Mouse (Mus musculus) small intestine, adult 2 months (tissue): ENCODE data around the gene Cenpt. TPM values are rescaled to one million over a fixed set of nuclear protein-coding genes. Genes with fewer than 3 reads are reported as not detected.
A peak's percentile ranks its signal among the peaks of the same experiment; 100 is the strongest.

Experiments used
- H3K27ac ChIP-seq: fragments of 200-500 bp; 2 replicates; pipeline ENCODE4 v1.5.1; 2012; ENCODE audit warnings: low read depth, low read length, control low read depth, inconsistent platforms; ENCODE audit not compliant: insufficient read depth
- H3K27me3 ChIP-seq: fragments of 200-500 bp; 2 replicates; pipeline ENCODE4 v1.6.1; 2012; ENCODE audit warnings: mild to moderate bottlenecking, moderate library complexity, low read length, inconsistent platforms; ENCODE audit not compliant: control insufficient read depth, insufficient read depth
- H3K36me3 ChIP-seq: fragments of 200-500 bp; 2 replicates; pipeline ENCODE4 v1.6.1; 2012; ENCODE audit warnings: mild to moderate bottlenecking, low read length, control low read depth, inconsistent platforms; ENCODE audit not compliant: control insufficient read depth, insufficient read depth
- H3K4me1 ChIP-seq: fragments of 200-500 bp; 2 replicates; pipeline ENCODE4 v1.6.1; 2012; ENCODE audit warnings: low read length, inconsistent platforms, mixed read lengths; ENCODE audit not compliant: control insufficient read depth, insufficient read depth, insufficient read length
- H3K4me3 ChIP-seq: fragments of 200-500 bp; 2 replicates; pipeline ENCODE4 v1.5.1; 2012; ENCODE audit warnings: low read depth, mild to moderate bottlenecking, control low read depth, inconsistent platforms, low read length, moderate library complexity
- CTCF ChIP-seq: fragments of 200-500 bp; IDR thresholded peaks from 2 replicates; pipeline ENCODE4 v1.5.1; 2012; ENCODE audit warnings: low read depth, mild to moderate bottlenecking, control low read depth, inconsistent platforms, low read length, moderate library complexity, mixed read lengths; ENCODE audit not compliant: insufficient replicate concordance, insufficient read length; ENCODE audit errors: extremely low read depth
- POLR2A ChIP-seq: fragments of 200-500 bp; IDR thresholded peaks from 2 replicates; pipeline ENCODE4 v1.6.1; 2012; ENCODE audit warnings: low read depth, mild to moderate bottlenecking, control low read depth, inconsistent platforms, low read length, moderate library complexity
- WGBS: fragments of 180-500 bp; shearing (Covaris S2); methylation state at CpG from one replicate; pipeline ENCODE4 v1.1.7; 2018; 5-methylcytosine and 5-hydroxymethylcytosine counted together
- polyA plus RNA-seq: library from polyadenylated mRNA; depleted of rRNA; stranded (reverse); fragments of >200 nt; gene quantifications from 2 replicates; pipeline ENCODE4 v1.2.3, GENCODE M21; 2012; rRNA removed

The Cenpt gene
- polyA plus RNA-seq, 1 experiment = 9.7 TPM

- no peak overlapping the region for H3K27ac ChIP-seq
- 72% methylated on average over 7 of the region's 7 CpGs for WGBS
- H3K36me3 ChIP-seq = peaks cover 8% of the 10 kb centered on the region
- H3K27me3 ChIP-seq = no peaks in the 10 kb centered on the region
- no peak overlapping the region for H3K4me3 ChIP-seq
- TF ChIP-seq CTCF = no peak
- TF ChIP-seq POLR2A = no peak
- H3K4me1 ChIP-seq = no peaks in the 10 kb centered on the region
Measured at GRCm38 (mm10) chr8:105804797-105805196, 48.3 kb downstream of the Cenpt start.

GRCm38 (mm10) chr8:105801153-105801904 is 51.7 kb downstream of the Cenpt start:
- H3K4me1 ChIP-seq = peaks cover 9% of the 10 kb centered on the region; the same call in 1 of the 2 replicates
- peaks cover 8% of the 10 kb centered on the region for H3K36me3 ChIP-seq
- 88% methylated on average over 6 of the region's 6 CpGs for WGBS
- no peak overlapping the region for H3K27ac ChIP-seq
- TF ChIP-seq CTCF (no peak), POLR2A (no peak)
- H3K4me3 ChIP-seq = no peak overlapping the region
- H3K27me3 ChIP-seq = no peaks in the 10 kb centered on the region

- TF ChIP-seq CTCF (no peak), POLR2A (no peak)
- Histone ChIP-seq H3K36me3 (peaks cover 2% of the 10 kb centered on the region; the same call in 1 of the 2 replicates), H3K27me3 (no peaks in the 10 kb centered on the region), H3K4me1 (peaks cover 21% of the 10 kb centered on the region), H3K4me3 (no peak overlapping the region), H3K27ac (peak overlapping the region; percentile 48)
- WGBS = 22% methylated on average over 8 of the region's 8 CpGs
Measured at GRCm38 (mm10) chr8:105799091-105799812, 53.8 kb downstream of the Cenpt start.

- TF ChIP-seq POLR2A (no peak), CTCF (no peak)
- Histone ChIP-seq H3K27me3 (no peaks in the 10 kb centered on the region), H3K27ac (no peak overlapping the region), H3K4me3 (no peak overlapping the region), H3K4me1 (peaks cover 23% of the 10 kb centered on the region), H3K36me3 (peaks cover 2% of the 10 kb centered on the region; the same call in 1 of the 2 replicates)
- WGBS = 89% methylated on average over 5 of the region's 5 CpGs
Measured at GRCm38 (mm10) chr8:105798408-105798807, 54.7 kb downstream of the Cenpt start.

- TF ChIP-seq CTCF = no peak
- WGBS = 36% methylated on average over 1 of the region's 1 CpGs
- Histone ChIP-seq H3K4me3 (no peak overlapping the region), H3K27me3 (no peaks in the 10 kb centered on the region), H3K27ac (peak overlapping the region; percentile 3; the same call in 1 of the 2 replicates), H3K36me3 (no peaks in the 10 kb centered on the region), H3K4me1 (peaks cover 25% of the 10 kb centered on the region)
Measured at GRCm38 (mm10) chr8:105795785-105796184, 57.3 kb downstream of the Cenpt start.

Other genes with a start within 250 kb of the Cenpt start
- gene Ripor1, start 248.0 kb downstream of the Cenpt start, polyA plus RNA-seq = 11.8 and 12.0 TPM in 2 replicates
- 5.3 and 8.4 TPM in 2 replicates for gene Ctcf, start 216.7 kb downstream of the Cenpt start, polyA plus RNA-seq
- gene Agrp, start 215.9 kb downstream of the Cenpt start, polyA plus RNA-seq = 0.35 TPM in 1 of 2 replicates, not detected in the other
- gene Carmil2, start 167.0 kb downstream of the Cenpt start, polyA plus RNA-seq = 2.9 and 5.4 TPM in 2 replicates
- gene Acd, start 152.2 kb downstream of the Cenpt start, polyA plus RNA-seq = 10.5 and 20.6 TPM in 2 replicates
- gene Pard6a, start 152.1 kb downstream of the Cenpt start, polyA plus RNA-seq = 5.1 and 7.2 TPM in 2 replicates
- not detected in 2 replicates for gene 4933405L10Rik, start 145.6 kb downstream of the Cenpt start, polyA plus RNA-seq
- 3.6 and 5.3 TPM in 2 replicates for gene Enkd1, start 145.1 kb downstream of the Cenpt start, polyA plus RNA-seq
- gene Gfod2, start 94.6 kb downstream of the Cenpt start, polyA plus RNA-seq = 4.9 and 8.3 TPM in 2 replicates
- 9.5 and 15.3 TPM in 2 replicates for gene Ranbp10, start 25.9 kb downstream of the Cenpt start, polyA plus RNA-seq
- gene Tsnaxip1, start 25.5 kb downstream of the Cenpt start, polyA plus RNA-seq = not detected in 2 replicates
- gene Thap11, start 1.9 kb upstream of the Cenpt start, polyA plus RNA-seq = 24.1 and 39.4 TPM in 2 replicates
- 11.5 and 15.3 TPM in 2 replicates for gene Nutf2, start 7.3 kb upstream of the Cenpt start, polyA plus RNA-seq
- gene Edc4, start 27.6 kb upstream of the Cenpt start, polyA plus RNA-seq = 35.3 and 55.8 TPM in 2 replicates
- gene Nrn1l, start 40.3 kb upstream of the Cenpt start, polyA plus RNA-seq = 0.74 and 3.9 TPM in 2 replicates
- 10.2 and 20.2 TPM in 2 replicates for gene Pskh1, start 47.2 kb upstream of the Cenpt start, polyA plus RNA-seq
- gene Ctrl, start 80.6 kb upstream of the Cenpt start, polyA plus RNA-seq = 32.5 and 17,898 TPM in 2 replicates
- 503 and 1,032 TPM in 2 replicates for gene Psmb10, start 85.2 kb upstream of the Cenpt start, polyA plus RNA-seq
- gene Lcat, start 90.1 kb upstream of the Cenpt start, polyA plus RNA-seq = 0.72 and 2.6 TPM in 2 replicates
- gene Slc12a4, start 112.8 kb upstream of the Cenpt start, polyA plus RNA-seq = 6.8 and 8.9 TPM in 2 replicates
- gene Dpep3, start 126.2 kb upstream of the Cenpt start, polyA plus RNA-seq = 0.05 and 0.06 TPM in 2 replicates
- 2.5 and 5.2 TPM in 2 replicates for gene Dus2, start 138.1 kb upstream of the Cenpt start, polyA plus RNA-seq
- gene Dpep2nb, start 152.7 kb upstream of the Cenpt start, polyA plus RNA-seq = not detected in 2 replicates
- gene Ddx28, start 158.6 kb upstream of the Cenpt start, polyA plus RNA-seq = 5.2 and 6.6 TPM in 2 replicates
- 7.0 and 17.0 TPM in 2 replicates for gene Nfatc3, start 205.6 kb upstream of the Cenpt start, polyA plus RNA-seq